Mouse (Mus musculus): ENCODE data around the gene Myl7. TPM values are rescaled to one million over a fixed set of nuclear protein-coding genes. Genes with fewer than 3 reads are reported as not detected.

Gene Myl7
- polyA plus RNA-seq, 1 experiment, result 68.0 TPM

GRCm38 (mm10) chr11:5901320-5901719 lies 2.7 kb upstream of the Myl7 start:
- DNase-seq, result no peak
- Histone ChIP-seq H3K4me3 (ENCODE audit: control insufficient read depth, insufficient read depth, low read length) (no peak overlapping the region), H3K36me3 (ENCODE audit: control insufficient read depth, insufficient read depth, low read length) (no peaks in the 10 kb centered on the region), H3K4me1 (replicated peaks; ENCODE audit: control insufficient read depth, insufficient read depth, low read length) (peaks cover 5% of the 10 kb centered on the region; the same call in 1 of the 2 replicates), H3K27me3 (ENCODE audit: control insufficient read depth, insufficient read depth, low read length) (no peaks in the 10 kb centered on the region), H3K27ac (ENCODE audit: control insufficient read depth, insufficient read depth, low read length) (no peak overlapping the region)
- WGBS, result 76% methylated on average over 3 of the region's 3 CpGs
- TF ChIP-seq CTCF (IDR thresholded peaks at IDR 0.05; ENCODE audit: borderline replicate concordance, control insufficient read depth, extremely low read depth, insufficient read depth, low read length, poor library complexity) (no peak), POLR2A (IDR thresholded peaks at IDR 0.05; ENCODE audit: control insufficient read depth, extremely low read depth, insufficient read depth, low read length, poor library complexity) (no peak)

- no peak for DNase-seq
- peaks cover 5% of the 10 kb centered on the region; the same call in 1 of the 2 replicates for H3K4me1 ChIP-seq (replicated peaks; ENCODE audit: control insufficient read depth, insufficient read depth, low read length)
- H3K27ac ChIP-seq (ENCODE audit: control insufficient read depth, insufficient read depth, low read length), result no peak overlapping the region
- H3K36me3 ChIP-seq (ENCODE audit: control insufficient read depth, insufficient read depth, low read length), result no peaks in the 10 kb centered on the region
- 97% methylated on average over 10 of the region's 10 CpGs for WGBS
- H3K27me3 ChIP-seq (ENCODE audit: control insufficient read depth, insufficient read depth, low read length), result no peaks in the 10 kb centered on the region
- no peak overlapping the region for H3K4me3 ChIP-seq (ENCODE audit: control insufficient read depth, insufficient read depth, low read length)
- TF ChIP-seq POLR2A (IDR thresholded peaks at IDR 0.05; ENCODE audit: control insufficient read depth, extremely low read depth, insufficient read depth, low read length, poor library complexity) (no peak), CTCF (IDR thresholded peaks at IDR 0.05; ENCODE audit: borderline replicate concordance, control insufficient read depth, extremely low read depth, insufficient read depth, low read length, poor library complexity) (no peak)
Measured at GRCm38 (mm10) chr11:5899286-5899685, 704 bp upstream of the Myl7 start.

- Histone ChIP-seq H3K27me3 (ENCODE audit: control insufficient read depth, insufficient read depth, low read length) (no peaks in the 10 kb centered on the region), H3K36me3 (ENCODE audit: control insufficient read depth, insufficient read depth, low read length) (no peaks in the 10 kb centered on the region), H3K27ac (ENCODE audit: control insufficient read depth, insufficient read depth, low read length) (no peak overlapping the region), H3K4me3 (ENCODE audit: control insufficient read depth, insufficient read depth, low read length) (no peak overlapping the region), H3K4me1 (replicated peaks; ENCODE audit: control insufficient read depth, insufficient read depth, low read length) (peaks cover 5% of the 10 kb centered on the region; the same call in 1 of the 2 replicates)
- TF ChIP-seq CTCF (IDR thresholded peaks at IDR 0.05; ENCODE audit: borderline replicate concordance, control insufficient read depth, extremely low read depth, insufficient read depth, low read length, poor library complexity), result no peak
- TF ChIP-seq POLR2A (IDR thresholded peaks at IDR 0.05; ENCODE audit: control insufficient read depth, extremely low read depth, insufficient read depth, low read length, poor library complexity), result no peak
- WGBS, result 35% methylated on average over 10 of the region's 10 CpGs
- no peak for DNase-seq
Measured at GRCm38 (mm10) chr11:5897839-5898238, 743 bp downstream of the Myl7 start.

- Histone ChIP-seq H3K4me3 (ENCODE audit: control insufficient read depth, insufficient read depth, low read length) (no peak overlapping the region), H3K27me3 (ENCODE audit: control insufficient read depth, insufficient read depth, low read length) (no peaks in the 10 kb centered on the region), H3K27ac (ENCODE audit: control insufficient read depth, insufficient read depth, low read length) (no peak overlapping the region), H3K4me1 (replicated peaks; ENCODE audit: control insufficient read depth, insufficient read depth, low read length) (peaks cover 5% of the 10 kb centered on the region; the same call in 1 of the 2 replicates), H3K36me3 (ENCODE audit: control insufficient read depth, insufficient read depth, low read length) (no peaks in the 10 kb centered on the region)
- TF ChIP-seq POLR2A (IDR thresholded peaks at IDR 0.05; ENCODE audit: control insufficient read depth, extremely low read depth, insufficient read depth, low read length, poor library complexity) (no peak), CTCF (IDR thresholded peaks at IDR 0.05; ENCODE audit: borderline replicate concordance, control insufficient read depth, extremely low read depth, insufficient read depth, low read length, poor library complexity) (no peak)
- DNase-seq, result no peak
- WGBS, result 25% methylated on average over 16 of the region's 16 CpGs
Measured at GRCm38 (mm10) chr11:5897230-5897629, 1.4 kb downstream of the Myl7 start.

- H3K27ac ChIP-seq (ENCODE audit: control insufficient read depth, insufficient read depth, low read length), result no peak overlapping the region
- no peaks in the 10 kb centered on the region for H3K4me1 ChIP-seq (replicated peaks; ENCODE audit: control insufficient read depth, insufficient read depth, low read length)
Measured at GRCm38 (mm10) chr11:5893807-5894206, 4.8 kb downstream of the Myl7 start.

DNA sequence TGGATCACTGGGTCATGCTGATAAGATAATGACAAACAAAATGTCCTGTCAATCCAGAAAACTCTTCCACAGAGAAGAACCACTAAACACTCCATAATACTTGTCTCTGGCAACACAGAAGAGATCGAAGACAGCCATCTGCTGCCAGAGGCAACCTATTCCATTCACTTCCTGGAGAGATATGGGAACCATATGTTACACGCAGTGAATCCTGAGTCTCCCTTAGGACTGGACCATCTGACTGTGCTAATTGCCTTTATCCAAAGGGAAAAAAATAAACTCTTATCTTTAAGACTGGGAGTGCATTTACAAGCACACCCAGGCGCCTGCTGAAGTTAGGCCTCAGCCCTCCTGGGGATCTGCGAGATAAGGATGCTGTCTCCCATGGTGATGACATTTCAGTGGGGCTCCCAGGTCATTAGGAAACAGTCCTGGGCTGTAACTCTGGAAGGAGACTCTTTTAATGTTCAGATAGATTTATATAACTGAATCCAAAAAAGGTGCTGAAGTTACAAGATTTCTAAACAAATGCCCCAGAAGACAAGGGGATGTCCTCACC lies 5.7 kb downstream of the Myl7 start:
- H3K27me3 ChIP-seq (ENCODE audit: control insufficient read depth, insufficient read depth, low read length), result no peaks in the 10 kb centered on the region
- H3K4me3 ChIP-seq (ENCODE audit: control insufficient read depth, insufficient read depth, low read length), result no peak overlapping the region

More at GRCm38 (mm10) chr11:5893807-5894206, 4.8 kb downstream of the Myl7 start:
- no peaks in the 10 kb centered on the region for H3K36me3 ChIP-seq (ENCODE audit: control insufficient read depth, insufficient read depth, low read length)
- TF ChIP-seq CTCF (IDR thresholded peaks at IDR 0.05; ENCODE audit: borderline replicate concordance, control insufficient read depth, extremely low read depth, insufficient read depth, low read length, poor library complexity) (no peak), POLR2A (IDR thresholded peaks at IDR 0.05; ENCODE audit: control insufficient read depth, extremely low read depth, insufficient read depth, low read length, poor library complexity) (no peak)
- H3K27me3 ChIP-seq (ENCODE audit: control insufficient read depth, insufficient read depth, low read length), result no peaks in the 10 kb centered on the region
- 97% methylated on average over 6 of the region's 6 CpGs for WGBS
- no peak for DNase-seq
- H3K4me3 ChIP-seq (ENCODE audit: control insufficient read depth, insufficient read depth, low read length), result no peak overlapping the region

More for the DNA sequence above, 5.7 kb downstream of the Myl7 start:
- no peak for DNase-seq
- WGBS, result 94% methylated on average over 4 of the region's 4 CpGs
- H3K36me3 ChIP-seq (ENCODE audit: control insufficient read depth, insufficient read depth, low read length), result no peaks in the 10 kb centered on the region
- no peak overlapping the region for H3K27ac ChIP-seq (ENCODE audit: control insufficient read depth, insufficient read depth, low read length)
- no peak for TF ChIP-seq CTCF (IDR thresholded peaks at IDR 0.05; ENCODE audit: borderline replicate concordance, control insufficient read depth, extremely low read depth, insufficient read depth, low read length, poor library complexity)
- no peak for TF ChIP-seq POLR2A (IDR thresholded peaks at IDR 0.05; ENCODE audit: control insufficient read depth, extremely low read depth, insufficient read depth, low read length, poor library complexity)
- H3K4me1 ChIP-seq (replicated peaks; ENCODE audit: control insufficient read depth, insufficient read depth, low read length), result no peaks in the 10 kb centered on the region
